10 mouse cellular contexts compared by ENCODE assay signal in the genomic region with DNA sequence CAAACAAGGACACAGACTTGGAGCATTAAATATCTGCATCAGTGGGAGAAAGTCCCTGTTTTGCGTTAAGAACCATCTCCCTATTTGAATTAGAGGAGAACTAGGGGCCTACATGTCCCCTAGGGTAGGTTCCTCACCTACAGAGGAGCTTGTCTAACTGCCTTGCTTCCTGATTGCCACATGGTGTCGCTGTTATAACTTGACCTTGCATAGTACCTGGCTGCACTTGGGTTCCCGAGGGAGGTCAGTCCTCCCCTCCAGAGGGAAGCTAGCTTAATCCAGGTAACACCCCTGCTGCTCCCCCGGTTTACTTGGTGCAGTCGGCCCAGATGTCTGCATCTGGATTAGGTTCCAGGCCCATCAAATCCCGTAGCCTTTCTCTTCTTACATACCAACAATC. TPM values are rescaled to one million over a fixed set of nuclear protein-coding genes. Genes with fewer than 3 reads are reported as not detected.
A peak's percentile ranks its signal among the peaks of the same experiment; 100 is the strongest.
DNase-seq lines count a peak whose midpoint lies in the region; ATAC-seq and TF ChIP-seq lines count a peak whose summit lies in the region.
"Had no signal": no experiment of that assay in that cellular context is flagged by ENCODE, and none has a peak within 500 bp of the region (broad histone marks: within the 10 kb centered on the region; RNA-seq: fewer than 3 reads in every experiment).

No protein-coding gene starts in this region.

- H3K27ac ChIP-seq in midbrain, postnatal 0 days (ENCODE audit: low read depth, low read length) = no peak overlapping the region
- no peak overlapping the region for H3K27ac ChIP-seq in midbrain, embryonic 16.5 days (ENCODE audit: low read length)
- H3K27ac ChIP-seq: neural tube, embryonic 12.5 days had no signal

- no peak overlapping the region for H3K9ac ChIP-seq in midbrain, postnatal 0 days (replicated peaks; ENCODE audit: low read length, poor library complexity, severe bottlenecking)
- no peak overlapping the region for H3K9ac ChIP-seq in midbrain, embryonic 16.5 days (ENCODE audit: low read depth, low read length)
- H3K9ac ChIP-seq: neural tube, embryonic 12.5 days had no signal

- 37% methylated on average over 6 of the region's 6 CpGs for WGBS in midbrain, postnatal 0 days
- WGBS in midbrain, embryonic 16.5 days = 31% methylated on average over 6 of the region's 6 CpGs

- TF ChIP-seq CTCF in midbrain, postnatal 0 days (IDR thresholded peaks at IDR 0.05) = peak; percentile 66

- no peak overlapping the region for H3K4me2 ChIP-seq in midbrain, postnatal 0 days (ENCODE audit: low read depth, low read length, poor library complexity, severe bottlenecking)
- H3K4me2 ChIP-seq in midbrain, embryonic 16.5 days (ENCODE audit: low read length) = no peak overlapping the region
- H3K4me2 ChIP-seq: neural tube, embryonic 12.5 days had no signal

- DNase-seq in cerebellum, postnatal 10 days = peak; percentile 16 to 44
- DNase-seq in cerebellum, adult 9-11 months = no peak
- DNase-seq in midbrain, postnatal 0 days (ENCODE audit: low spot score) = no peak
- DNase-seq in kidney, postnatal 4 days = peak; percentile 13 to 21
- no peak for DNase-seq in spleen, adult 12 weeks (ENCODE audit: low spot score)
- DNase-seq in cerebellum, adult 9-10 months = no peak
- no peak for DNase-seq in layer of hippocampus, adult 8-10 months (ENCODE audit: low spot score in 2 of 2)

- no peaks in the 10 kb centered on the region for H3K27me3 ChIP-seq in midbrain, postnatal 0 days (ENCODE audit: insufficient read depth, low read length)
- H3K27me3 ChIP-seq in midbrain, embryonic 16.5 days (ENCODE audit: control insufficient read depth, insufficient read depth, low read depth, low read length) = no peaks in the 10 kb centered on the region
- H3K27me3 ChIP-seq: neural tube, embryonic 12.5 days had no signal

- H3K4me3 ChIP-seq in midbrain, postnatal 0 days (ENCODE audit: low read depth, low read length) = no peak overlapping the region
- H3K4me3 ChIP-seq in midbrain, embryonic 16.5 days (ENCODE audit: low read depth, low read length) = no peak overlapping the region
- H3K4me3 ChIP-seq: erythroblast, embryonic 14.5 days; neural tube, embryonic 12.5 days had no signal

- H3K9me3 ChIP-seq in midbrain, postnatal 0 days (ENCODE audit: low read length) = no peaks in the 10 kb centered on the region
- H3K9me3 ChIP-seq in midbrain, embryonic 16.5 days (replicated peaks; ENCODE audit: control insufficient read depth, low read length, poor library complexity, severe bottlenecking) = no peaks in the 10 kb centered on the region
- H3K9me3 ChIP-seq: neural tube, embryonic 12.5 days had no signal

- no peaks in the 10 kb centered on the region for H3K4me1 ChIP-seq in midbrain, postnatal 0 days (ENCODE audit: insufficient read depth, low read length)
- H3K4me1 ChIP-seq in midbrain, embryonic 16.5 days (ENCODE audit: control insufficient read depth, insufficient read depth, low read length) = no peaks in the 10 kb centered on the region
- H3K4me1 ChIP-seq: neural tube, embryonic 12.5 days had no signal

- ATAC-seq in midbrain, postnatal 0 days (ENCODE audit: low FRiP score) = no peak
- no peak for ATAC-seq in midbrain, embryonic 16.5 days

- no peaks in the 10 kb centered on the region for H3K36me3 ChIP-seq in midbrain, postnatal 0 days (ENCODE audit: insufficient read depth, low read length)
- H3K36me3 ChIP-seq in midbrain, embryonic 16.5 days (ENCODE audit: control insufficient read depth, insufficient read depth, low read length) = no peaks in the 10 kb centered on the region
- H3K36me3 ChIP-seq: neural tube, embryonic 12.5 days had no signal

RNA-seq across cellular contexts. Expression of gene Tacc2, which starts 27.9 kb away (rescaled TPM):
- total RNA-seq in midbrain, postnatal 0 days (2014; rRNA removed) = 49.9 and 54.8 TPM in 2 replicates
- polyA plus RNA-seq in midbrain, postnatal 0 days (2015; fragmentation: Nextera tagmentation; extraction: Ambion mirVana) = 52.4 and 55.9 TPM in 2 replicates
- polyA plus RNA-seq in midbrain, embryonic 16.5 days (2015; fragmentation: Nextera tagmentation; extraction: Ambion mirVana) = 61.1 and 66.3 TPM in 2 replicates
- total RNA-seq in layer of hippocampus, adult 8-10 months (2022) = 10 to 100 TPM; 73.3 to 82.8 (median 79.4) TPM

RNA-seq across cellular contexts. Expression of gene Nsmce4a, which starts 32.2 kb away (rescaled TPM):
- 38.7 and 46.1 TPM in 2 replicates for total RNA-seq in midbrain, postnatal 0 days (2014; rRNA removed)
- polyA plus RNA-seq in midbrain, postnatal 0 days (2015; fragmentation: Nextera tagmentation; extraction: Ambion mirVana) = 67.7 and 67.9 TPM in 2 replicates
- 70.3 and 73.2 TPM in 2 replicates for polyA plus RNA-seq in midbrain, embryonic 16.5 days (2015; fragmentation: Nextera tagmentation; extraction: Ambion mirVana)
- 10 to 100 TPM; 42.0 to 45.3 (median 43.3) TPM for total RNA-seq in layer of hippocampus, adult 8-10 months (2022)

Comparison
In these comparisons a context has a peak if more than half of its experiments do, and no peak if none do; other contexts are left out.
1. DNase-seq: peak in cerebellum, postnatal 10 days (2 of 2) and kidney, postnatal 4 days (2 of 2); none in cerebellum, adult 9-11 months (single experiment), midbrain, postnatal 0 days (single experiment), spleen, adult 12 weeks (single experiment), cerebellum, adult 9-10 months (single experiment) and layer of hippocampus, adult 8-10 months (0 of 2).